Mouse (Mus musculus) heart, adult 9 months (tissue): ENCODE measurements around the gene Gnb5.
A peak's percentile ranks its signal among the peaks of the same experiment; 100 is the strongest.

Experiments used
- DNase-seq, 2 experiments: peaks; one replicate each; pipeline ENCODE4 v3.0.0; 2022; ENCODE audit warnings: low spot score in 2 of 2

The Gnb5 gene

GRCm38 (mm10) chr9:75306126-75306898, at the start of gene Gnb5:
Gene Gnb5 (plus strand): TSS chr9:75306288.
- DNase-seq = no peak

- no peak for DNase-seq
Observed at GRCm38 (mm10) chr9:75258792-75259191, 47.3 kb upstream of the Gnb5 start.

- no peak for DNase-seq
Observed at GRCm38 (mm10) chr9:75259656-75260055, 46.4 kb upstream of the Gnb5 start.

GRCm38 (mm10) chr9:75261332-75261872, 44.7 kb upstream of the Gnb5 start:
- DNase-seq = no peak

- DNase-seq = no peak
Observed at GRCm38 (mm10) chr9:75262235-75262826, 43.8 kb upstream of the Gnb5 start.

- no peak for DNase-seq
Observed at GRCm38 (mm10) chr9:75264008-75264718, 41.9 kb upstream of the Gnb5 start.

GRCm38 (mm10) chr9:75267147-75267546, 38.9 kb upstream of the Gnb5 start:
- no peak for DNase-seq

GRCm38 (mm10) chr9:75270382-75270781, 35.7 kb upstream of the Gnb5 start:
- no peak for DNase-seq

GRCm38 (mm10) chr9:75271539-75271938, 34.5 kb upstream of the Gnb5 start:
- DNase-seq = no peak

- DNase-seq = no peak
Observed at GRCm38 (mm10) chr9:75273646-75274045, 32.4 kb upstream of the Gnb5 start.

- no peak for DNase-seq
Observed at GRCm38 (mm10) chr9:75274486-75274885, 31.6 kb upstream of the Gnb5 start.

GRCm38 (mm10) chr9:75275051-75275450, 31.0 kb upstream of the Gnb5 start:
- DNase-seq = no peak

GRCm38 (mm10) chr9:75280814-75281213, 25.3 kb upstream of the Gnb5 start:
- peak in 1 of 2 experiments; percentile 8 for DNase-seq

- DNase-seq = no peak
Observed at GRCm38 (mm10) chr9:75282179-75282578, 23.9 kb upstream of the Gnb5 start.

- DNase-seq = peak in 1 of 2 experiments; percentile 15
Observed at GRCm38 (mm10) chr9:75282830-75283229, 23.3 kb upstream of the Gnb5 start.

GRCm38 (mm10) chr9:75283636-75284035, 22.5 kb upstream of the Gnb5 start:
- DNase-seq = no peak

GRCm38 (mm10) chr9:75285363-75285762, 20.7 kb upstream of the Gnb5 start:
- DNase-seq = no peak

- no peak for DNase-seq
Observed at GRCm38 (mm10) chr9:75287636-75288035, 18.5 kb upstream of the Gnb5 start.

- no peak for DNase-seq
Observed at GRCm38 (mm10) chr9:75289545-75289944, 16.5 kb upstream of the Gnb5 start.

GRCm38 (mm10) chr9:75299342-75299741, 6.7 kb upstream of the Gnb5 start:
- DNase-seq = no peak

GRCm38 (mm10) chr9:75303033-75303432, 3.1 kb upstream of the Gnb5 start:
- DNase-seq = no peak

GRCm38 (mm10) chr9:75303701-75304261, 2.3 kb upstream of the Gnb5 start:
- DNase-seq = no peak
